Mouse (Mus musculus) intestine, embryonic 14.5 days (tissue): ENCODE data around the gene Mrpl17. TPM values are rescaled to one million over a fixed set of nuclear protein-coding genes. Genes with fewer than 3 reads are reported as not detected.
A peak's percentile ranks its signal among the peaks of the same experiment; 100 is the strongest.

ENCODE experiments used
- ATAC-seq: fragments of 200-750 bp; cut with Nextera tagmentation; replicated peaks from 2 replicates; pipeline ENCODE4 v1.8.0; 2017; ENCODE audit warnings: low read depth, moderate number of reproducible peaks, moderate TSS enrichment, moderate library complexity; ENCODE audit not compliant: low FRiP score, low TSS enrichment
- DNase-seq: peaks from one replicate; pipeline ENCODE4 v3.0.0-alpha.2; 2018; ENCODE audit warnings: low spot score
- H3K27ac ChIP-seq: fragments of 300-500 bp; sonication (generic); 2 replicates; pipeline ENCODE4 v1.5.1; 2014; ENCODE audit warnings: low read depth, mild to moderate bottlenecking, control low read depth
- H3K27me3 ChIP-seq: fragments of 300-500 bp; sonication (generic); replicated peaks from 2 replicates; pipeline ENCODE4 v1.6.1; 2014; ENCODE audit warnings: low read length, control low read depth; ENCODE audit not compliant: control insufficient read depth, insufficient read depth
- H3K36me3 ChIP-seq: fragments of 300-500 bp; sonication (generic); 2 replicates; pipeline ENCODE4 v1.6.1; 2014; ENCODE audit warnings: low read length, control low read depth; ENCODE audit not compliant: control insufficient read depth, insufficient read depth
- H3K4me1 ChIP-seq: fragments of 300-500 bp; sonication (generic); replicated peaks from 2 replicates; pipeline ENCODE4 v1.6.1; 2014; ENCODE audit warnings: low read length, control low read depth, mixed read lengths; ENCODE audit not compliant: control insufficient read depth, insufficient read depth
- H3K4me2 ChIP-seq: fragments of 300-500 bp; sonication (generic); 2 replicates; pipeline ENCODE4 v1.6.1; 2014; ENCODE audit warnings: low read length
- H3K4me3 ChIP-seq: fragments of 300-500 bp; sonication (generic); 2 replicates; pipeline ENCODE4 v1.5.1; 2014; ENCODE audit warnings: low read depth, low read length, control low read depth, mixed read lengths
- H3K9ac ChIP-seq: fragments of 300-500 bp; sonication (generic); 2 replicates; pipeline ENCODE4 v1.6.1; 2014; ENCODE audit warnings: mild to moderate bottlenecking, low read length
- H3K9me3 ChIP-seq: fragments of 300-500 bp; sonication (generic); 2 replicates; pipeline ENCODE4 v1.6.1; 2016; ENCODE audit warnings: low read length, control low read depth; ENCODE audit not compliant: control insufficient read depth
- WGBS: fragments of 180-500 bp; shearing (Covaris S2); extraction: QIAGEN DNeasy Blood & Tissue Kit; methylation state at CpG from one replicate; pipeline ENCODE4 v1.1.7; 2014; 5-methylcytosine and 5-hydroxymethylcytosine counted together
- polyA plus RNA-seq: library from polyadenylated mRNA; unstranded; fragments of >200 nt; fragmentation: Nextera tagmentation; extraction: Ambion mirVana; gene quantifications from 2 replicates; pipeline ENCODE4 v1.2.1, GENCODE M21; 2014

Gene Mrpl17
- polyA plus RNA-seq, 1 experiment from 2014 or later: 393 TPM

DNA sequence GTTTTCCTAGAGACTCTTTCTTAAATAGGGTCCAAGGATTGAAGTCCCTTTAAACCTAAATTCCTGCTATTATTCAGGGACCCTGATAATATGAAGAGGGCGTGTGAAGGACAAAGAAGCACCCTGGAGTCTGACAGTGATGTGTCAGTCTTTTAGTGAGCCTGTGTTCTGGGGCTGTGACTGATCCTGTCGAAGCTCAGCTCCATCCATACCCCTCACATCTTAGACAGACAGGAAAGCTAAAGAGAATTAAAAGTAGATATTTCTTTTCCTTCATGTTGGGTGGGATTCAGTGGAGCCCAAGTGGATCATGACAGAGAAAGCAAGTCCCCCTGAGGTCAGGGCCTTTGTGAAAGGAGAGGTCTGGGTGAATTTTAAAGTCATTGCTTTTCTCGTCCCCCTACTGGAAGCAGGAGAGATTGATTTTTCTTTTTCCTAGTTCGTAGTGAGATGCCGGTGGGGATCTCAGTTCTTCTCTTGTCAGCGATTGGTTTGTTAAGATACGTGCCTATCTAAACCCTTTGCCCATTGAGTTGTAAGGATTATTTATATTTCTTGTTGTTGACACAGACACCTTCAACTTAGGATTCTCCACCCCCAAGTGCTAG is 15.0 kb downstream of the Mrpl17 start:
- Histone ChIP-seq H3K4me3 (no peak overlapping the region), H3K4me1 (no peaks in the 10 kb centered on the region), H3K27me3 (no peaks in the 10 kb centered on the region), H3K27ac (no peak overlapping the region), H3K9ac (no peak overlapping the region), H3K9me3 (no peaks in the 10 kb centered on the region), H3K4me2 (no peak overlapping the region), H3K36me3 (no peaks in the 10 kb centered on the region)
- WGBS: 25% methylated on average over 7 of the region's 7 CpGs
- ATAC-seq (no peak), DNase-seq (no peak)

- no peak overlapping the region for H3K4me2 ChIP-seq
- ATAC-seq (no peak), DNase-seq (no peak)
- H3K4me3 ChIP-seq: no peak overlapping the region
- no peaks in the 10 kb centered on the region for H3K4me1 ChIP-seq
- H3K27me3 ChIP-seq: no peaks in the 10 kb centered on the region
- no peak overlapping the region for H3K27ac ChIP-seq
- H3K36me3 ChIP-seq: no peaks in the 10 kb centered on the region
- 81% methylated on average over 7 of the region's 7 CpGs for WGBS
- H3K9ac ChIP-seq: no peak overlapping the region
- no peaks in the 10 kb centered on the region for H3K9me3 ChIP-seq
Measured at GRCm38 (mm10) chr7:105793701-105794100, 17.2 kb downstream of the Mrpl17 start.

DNA sequence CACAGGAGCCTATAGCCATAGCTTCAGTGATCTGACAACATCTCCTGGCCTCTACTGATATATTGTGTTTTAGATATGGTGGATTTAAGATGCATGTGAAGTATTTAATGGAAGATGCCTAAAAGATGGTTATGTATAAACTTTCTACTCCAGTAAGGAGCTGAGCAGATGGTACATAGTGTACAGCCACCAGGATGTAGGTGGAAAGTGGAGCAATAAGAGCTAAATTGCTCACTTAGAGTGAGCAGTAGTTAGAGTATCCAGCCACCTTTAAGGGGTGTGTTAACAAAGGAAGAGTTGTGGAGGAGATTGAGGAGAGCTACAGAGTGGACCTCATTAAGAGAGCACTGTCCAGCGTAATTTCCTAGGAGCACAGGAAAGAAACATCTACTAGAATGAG is 19.8 kb downstream of the Mrpl17 start:
- Histone ChIP-seq H3K9me3 (no peaks in the 10 kb centered on the region), H3K4me2 (no peak overlapping the region), H3K9ac (no peak overlapping the region), H3K27me3 (no peaks in the 10 kb centered on the region), H3K4me3 (no peak overlapping the region), H3K36me3 (0 out of 2 replicates have a peak, but pooled peaks cover under 1% of the 10 kb centered on the region), H3K4me1 (peaks cover 4% of the 10 kb centered on the region), H3K27ac (no peak overlapping the region)
- 66% methylated on average over 1 of the region's 1 CpGs for WGBS
- ATAC-seq (no peak), DNase-seq (no peak)

DNA sequence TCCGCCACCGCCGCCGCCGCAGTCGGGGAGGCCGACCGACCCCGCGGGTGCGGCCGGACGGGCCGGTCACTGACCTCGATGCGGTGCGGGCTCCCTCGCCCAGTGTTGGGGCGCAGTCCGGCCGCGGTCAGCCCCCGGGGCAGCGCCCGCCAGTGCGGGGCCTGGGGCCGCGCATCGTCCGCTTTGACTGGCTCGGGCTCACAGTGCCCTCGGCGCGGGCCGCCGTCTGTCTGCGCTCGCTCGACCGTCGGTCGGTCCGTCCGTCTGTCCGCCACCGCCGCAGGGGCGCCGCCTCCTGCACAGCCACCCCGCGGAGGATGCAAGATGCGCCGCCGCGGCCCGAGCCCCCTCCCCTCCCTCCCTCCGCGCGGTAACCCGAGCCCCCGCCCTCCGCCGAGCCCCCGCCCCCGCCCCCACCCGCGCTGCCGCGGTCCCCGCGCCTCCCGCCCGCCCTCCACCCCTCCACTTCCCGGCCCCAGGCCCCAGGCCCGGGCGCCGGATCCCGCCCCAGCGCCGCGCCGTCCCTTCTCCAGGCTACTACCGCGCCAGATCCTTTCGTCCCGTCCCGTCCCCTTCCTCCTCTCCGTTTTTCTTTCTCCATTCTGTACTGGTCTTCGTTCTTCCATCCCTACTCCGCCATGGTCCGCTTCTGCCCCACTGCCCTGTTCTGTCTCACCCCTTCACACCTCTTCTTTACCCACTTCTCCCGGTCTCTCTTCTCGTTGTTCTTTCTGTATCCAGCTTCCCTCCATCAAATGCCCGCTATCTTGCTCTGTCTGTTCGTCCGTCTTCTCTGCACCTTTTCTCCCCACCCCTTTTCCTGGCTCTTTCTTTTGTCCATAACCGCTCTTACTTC is 23.4 kb downstream of the Mrpl17 start, which contains the start of gene Dchs1:
Dchs1 (minus strand) TSS at position 370 of the 856 bp plus-strand sequence.
- Histone ChIP-seq H3K4me3 (peak within 1 kb of the TSS; percentile 76), H3K36me3 (peaks cover 8% of the 10 kb centered on the region; the same call in 1 of the 2 replicates), H3K9me3 (no peaks in the 10 kb centered on the region), H3K27ac (peak within 1 kb of the TSS; percentile 86), H3K27me3 (no peaks in the 10 kb centered on the region), H3K4me1 (peaks cover 30% of the 10 kb centered on the region), H3K4me2 (peak within 1 kb of the TSS; percentile 60), H3K9ac (peak within 1 kb of the TSS; percentile 96)
- ATAC-seq (peak; percentile 80), DNase-seq (peak; percentile 78)
- under 1% methylated on average over 66 of the region's 97 CpGs for WGBS

DNA sequence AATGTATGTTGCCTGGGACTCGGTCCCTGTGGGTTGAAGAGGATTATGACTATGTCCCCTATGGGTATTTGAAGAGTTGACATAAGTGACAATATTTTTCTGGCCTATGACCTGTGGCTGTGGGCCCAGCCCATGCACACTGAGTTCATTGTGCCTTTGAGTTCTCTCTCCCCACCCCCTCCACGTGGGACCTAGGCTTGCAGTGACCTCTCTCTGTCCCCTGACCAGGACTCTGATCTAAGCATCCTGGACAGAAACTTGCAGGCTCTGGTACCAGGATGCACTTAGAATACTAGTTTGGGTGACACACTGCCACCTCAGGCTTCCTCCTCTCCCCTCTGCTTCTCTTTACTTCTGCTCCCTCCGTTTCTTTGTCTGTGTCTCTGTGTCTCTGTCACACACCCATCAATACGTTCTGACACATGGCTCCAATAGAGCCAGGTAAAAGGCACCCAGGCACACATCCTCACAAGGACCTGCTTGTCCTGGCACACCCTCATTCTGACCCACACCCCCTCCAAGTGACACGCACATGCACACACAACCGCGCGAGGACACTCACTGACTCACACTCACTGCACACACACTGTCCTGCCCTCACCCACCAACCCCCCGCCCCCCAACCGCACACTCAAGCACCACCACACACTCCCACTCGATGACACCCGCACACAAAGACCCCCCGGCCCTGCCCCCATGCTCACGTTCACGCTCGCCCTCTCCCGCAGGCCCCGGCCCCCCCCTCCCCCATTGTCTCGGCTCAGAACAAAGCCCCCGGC is 24.2 kb downstream of the Mrpl17 start:
- peaks cover 12% of the 10 kb centered on the region for H3K36me3 ChIP-seq
- H3K4me2 ChIP-seq: peak overlapping the region; percentile 60
- H3K27me3 ChIP-seq: no peaks in the 10 kb centered on the region
- no peaks in the 10 kb centered on the region for H3K9me3 ChIP-seq
- 8% methylated on average over 16 of the region's 20 CpGs for WGBS
- peak overlapping the region; percentile 96 for H3K9ac ChIP-seq
- peak overlapping the region; percentile 86 for H3K27ac ChIP-seq
- peak overlapping the region; percentile 76 for H3K4me3 ChIP-seq
- ATAC-seq: peak; percentile 72
- peaks cover 30% of the 10 kb centered on the region for H3K4me1 ChIP-seq
- DNase-seq: peak; percentile 60

GRCm38 (mm10) chr7:105784556-105784955 is 26.3 kb downstream of the Mrpl17 start:
- Histone ChIP-seq H3K27me3 (no peaks in the 10 kb centered on the region), H3K4me2 (peak overlapping the region; percentile 31), H3K4me3 (no peak overlapping the region), H3K9me3 (no peaks in the 10 kb centered on the region), H3K9ac (no peak overlapping the region), H3K4me1 (peaks cover 30% of the 10 kb centered on the region), H3K36me3 (peaks cover 27% of the 10 kb centered on the region), H3K27ac (no peak overlapping the region)
- WGBS: 29% methylated on average over 4 of the region's 4 CpGs
- DNase-seq: no peak
- no peak for ATAC-seq

- no peak overlapping the region for H3K9ac ChIP-seq
- H3K9me3 ChIP-seq: no peaks in the 10 kb centered on the region
- H3K36me3 ChIP-seq: peaks cover 27% of the 10 kb centered on the region
- peaks cover 35% of the 10 kb centered on the region for H3K4me1 ChIP-seq
- no peak for DNase-seq
- H3K27me3 ChIP-seq: no peaks in the 10 kb centered on the region
- WGBS: 52% methylated on average over 4 of the region's 4 CpGs
- H3K4me2 ChIP-seq: no peak overlapping the region
- no peak overlapping the region for H3K27ac ChIP-seq
- no peak for ATAC-seq
- H3K4me3 ChIP-seq: no peak overlapping the region
Measured at GRCm38 (mm10) chr7:105783861-105784260, 27.0 kb downstream of the Mrpl17 start.

- Histone ChIP-seq H3K4me1 (peaks cover 35% of the 10 kb centered on the region), H3K4me2 (peak overlapping the region; percentile 54), H3K27ac (peak overlapping the region; percentile 96), H3K9ac (peak overlapping the region; percentile 34), H3K9me3 (no peaks in the 10 kb centered on the region), H3K4me3 (peak overlapping the region; percentile 25), H3K36me3 (peaks cover 27% of the 10 kb centered on the region), H3K27me3 (no peaks in the 10 kb centered on the region)
- peak; percentile 83 for ATAC-seq
- 14% methylated on average over 4 of the region's 4 CpGs for WGBS
- DNase-seq: peak; percentile 68
Measured at GRCm38 (mm10) chr7:105778553-105779265, 32.2 kb downstream of the Mrpl17 start.
